Mouse (Mus musculus) layer of hippocampus, adult 2 months (tissue): Measurements from ENCODE around the gene Card11. TPM values are rescaled to one million over a fixed set of nuclear protein-coding genes. Genes with fewer than 3 reads are reported as not detected.
A peak's percentile ranks its signal among the peaks of the same experiment; 100 is the strongest.

ENCODE experiments used
- DNase-seq, 2 experiments: peaks; one replicate each; pipeline ENCODE4 v3.0.0; 2022; ENCODE audit warnings: low spot score in 2 of 2
- H3K27ac ChIP-seq: fragments of 200-600 bp; 2 replicates; pipeline ENCODE4 v1.8.1; 2022
- H3K4me3 ChIP-seq: fragments of 200-600 bp; 2 replicates; pipeline ENCODE4 v1.8.1; 2022; ENCODE audit warnings: mild to moderate bottlenecking
- CTCF ChIP-seq: fragments of 200-600 bp; conservative IDR thresholded peaks from 2 replicates; pipeline ENCODE4 v1.8.1; 2022; ENCODE audit warnings: antibody characterized with exemption, mild to moderate bottlenecking, moderate library complexity
- total RNA-seq, 2 experiments: library from RNA; stranded (reverse); gene quantifications; 2 replicates each; pipeline ENCODE4 v1.2.3; 2021

Card11 gene
- total RNA-seq, 2 experiments from 2014 or later = 0.12 TPM; not detected in 1

DNA sequence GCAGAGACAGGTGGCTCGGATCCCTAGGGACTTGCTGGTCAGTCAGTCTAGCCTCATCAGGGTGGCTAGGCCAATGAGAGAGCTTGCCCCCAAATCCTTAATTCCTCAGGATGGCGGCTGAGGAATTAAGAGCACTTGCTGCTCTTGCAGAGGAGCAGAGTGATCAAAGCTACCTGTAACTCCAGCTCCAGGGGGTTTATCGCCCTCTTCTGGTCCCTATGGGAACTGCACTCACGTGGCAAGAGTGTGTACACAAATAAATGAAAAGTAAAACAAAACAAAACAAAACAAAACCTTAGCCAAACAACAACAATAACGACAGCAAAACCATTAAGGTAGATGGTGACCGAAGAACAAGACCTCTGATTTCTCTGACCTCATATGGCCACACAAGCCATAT lies 121.7 kb downstream of the Card11 start:
- no peak for DNase-seq
- TF ChIP-seq CTCF = peak; percentile 56
- H3K4me3 ChIP-seq = no peak overlapping the region

DNA sequence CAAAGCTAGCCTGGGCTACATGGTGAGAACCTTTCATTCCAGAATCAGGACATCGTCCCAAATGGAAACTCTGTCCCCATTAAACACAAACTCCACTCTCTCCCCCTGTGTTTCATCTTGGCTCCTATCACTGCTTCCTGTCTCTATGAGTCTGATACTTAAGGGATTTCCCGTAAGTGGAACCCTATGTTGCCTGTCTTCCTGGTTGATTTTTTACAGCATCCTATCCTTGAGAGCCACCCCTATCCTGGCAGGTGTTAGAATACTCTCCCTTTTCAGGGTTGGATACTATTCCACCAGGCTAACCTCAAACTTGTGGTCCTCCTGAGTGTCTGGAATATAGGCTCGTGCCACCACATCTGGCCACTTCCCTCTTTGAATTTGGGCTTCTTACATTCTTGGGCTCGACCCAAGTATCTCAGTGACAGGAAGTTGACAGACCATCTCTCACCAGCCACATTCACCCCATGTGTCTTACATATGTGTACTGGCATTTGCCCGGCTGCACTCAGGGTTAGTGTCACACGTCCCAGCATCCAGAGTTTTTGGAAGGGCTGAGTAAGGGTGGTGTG lies 126.6 kb downstream of the Card11 start:
- TF ChIP-seq CTCF = no peak
- H3K4me3 ChIP-seq = no peak overlapping the region
- DNase-seq = no peak
- no peak overlapping the region for H3K27ac ChIP-seq

More for the DNA sequence above, 121.7 kb downstream of the Card11 start:
- no peak overlapping the region for H3K27ac ChIP-seq

GRCm38 (mm10) chr5:140873039-140873551 lies 127.3 kb downstream of the Card11 start:
- H3K4me3 ChIP-seq = no peak overlapping the region
- H3K27ac ChIP-seq = no peak overlapping the region
- no peak for DNase-seq
- TF ChIP-seq CTCF = peak; percentile 56

DNA sequence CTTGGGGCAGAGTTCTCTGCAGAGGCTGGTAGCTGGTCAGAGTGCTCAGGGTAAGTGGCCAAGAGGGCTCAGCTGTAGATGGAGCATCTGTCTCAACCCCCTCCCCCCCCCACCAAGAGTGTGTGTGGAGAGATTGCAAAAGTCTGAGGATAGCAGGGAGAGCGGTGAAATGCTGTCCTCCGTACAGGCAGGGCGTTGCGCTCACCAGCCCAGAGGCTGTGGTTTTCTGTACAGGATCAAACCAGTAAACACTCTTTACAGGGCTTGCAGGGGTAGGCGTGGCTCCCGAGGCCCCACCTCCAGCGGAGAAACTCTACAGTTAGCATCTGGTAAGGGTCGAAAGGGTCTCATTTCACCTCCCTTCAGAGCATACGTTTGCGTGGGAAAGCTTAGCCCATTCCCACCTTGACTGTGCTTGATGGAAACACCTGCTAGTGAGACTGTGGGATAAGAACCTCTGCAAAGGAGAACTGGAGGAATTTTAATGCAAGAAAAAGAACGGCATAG lies 127.8 kb downstream of the Card11 start:
- TF ChIP-seq CTCF = no peak
- no peak overlapping the region for H3K4me3 ChIP-seq
- DNase-seq = no peak
- H3K27ac ChIP-seq = no peak overlapping the region

DNA sequence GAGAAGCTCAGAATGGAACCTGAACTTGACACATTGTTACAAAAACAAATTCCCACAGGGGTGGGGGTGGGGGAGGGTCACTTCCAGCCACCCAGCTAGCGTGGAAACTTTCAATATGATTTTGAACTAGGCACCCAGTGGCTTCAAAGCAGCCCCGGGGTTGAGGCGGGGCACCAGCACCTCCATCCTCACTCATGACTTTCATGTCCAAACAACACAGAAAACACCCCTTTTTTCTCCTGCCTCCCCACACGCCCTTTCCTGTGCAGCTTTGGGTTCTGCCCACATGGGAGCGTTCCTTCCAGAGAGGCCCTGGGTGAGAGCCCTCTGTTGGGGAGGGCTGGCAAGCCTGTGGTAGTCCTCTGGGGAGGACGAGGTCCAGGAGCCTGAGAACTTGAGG lies 129.1 kb downstream of the Card11 start:
- no peak overlapping the region for H3K4me3 ChIP-seq
- H3K27ac ChIP-seq = no peak overlapping the region
- DNase-seq = no peak
- no peak for TF ChIP-seq CTCF

DNA sequence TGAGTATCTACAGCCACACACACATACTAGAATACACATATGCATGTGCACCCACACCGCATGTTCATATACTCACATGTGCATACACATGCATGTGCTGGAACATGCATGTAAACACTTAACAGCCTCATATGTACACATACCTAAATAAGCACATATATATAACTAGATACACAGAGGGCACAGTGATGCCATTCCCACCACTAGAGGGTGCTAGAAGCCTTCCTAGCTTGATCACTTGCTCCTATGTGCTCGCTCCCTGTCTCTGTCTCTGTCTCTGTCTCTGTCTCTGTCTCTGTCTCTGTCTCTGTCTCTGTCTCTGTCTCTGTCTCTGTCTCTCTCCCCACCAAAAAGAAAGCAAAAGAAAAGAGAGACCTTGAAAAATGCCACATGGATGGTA lies 131.3 kb downstream of the Card11 start:
- TF ChIP-seq CTCF = peak; percentile 87
- H3K4me3 ChIP-seq = no peak overlapping the region
- peak; percentile 51 to 75 for DNase-seq
- H3K27ac ChIP-seq = no peak overlapping the region

- peak; percentile 54 for TF ChIP-seq CTCF
- DNase-seq = no peak
- no peak overlapping the region for H3K4me3 ChIP-seq
- H3K27ac ChIP-seq = no peak overlapping the region
Observed at GRCm38 (mm10) chr5:140859730-140860129, 140.7 kb downstream of the Card11 start.

- peak; percentile 59 for TF ChIP-seq CTCF
Observed at GRCm38 (mm10) chr5:140858335-140858734, 142.0 kb downstream of the Card11 start.

DNA sequence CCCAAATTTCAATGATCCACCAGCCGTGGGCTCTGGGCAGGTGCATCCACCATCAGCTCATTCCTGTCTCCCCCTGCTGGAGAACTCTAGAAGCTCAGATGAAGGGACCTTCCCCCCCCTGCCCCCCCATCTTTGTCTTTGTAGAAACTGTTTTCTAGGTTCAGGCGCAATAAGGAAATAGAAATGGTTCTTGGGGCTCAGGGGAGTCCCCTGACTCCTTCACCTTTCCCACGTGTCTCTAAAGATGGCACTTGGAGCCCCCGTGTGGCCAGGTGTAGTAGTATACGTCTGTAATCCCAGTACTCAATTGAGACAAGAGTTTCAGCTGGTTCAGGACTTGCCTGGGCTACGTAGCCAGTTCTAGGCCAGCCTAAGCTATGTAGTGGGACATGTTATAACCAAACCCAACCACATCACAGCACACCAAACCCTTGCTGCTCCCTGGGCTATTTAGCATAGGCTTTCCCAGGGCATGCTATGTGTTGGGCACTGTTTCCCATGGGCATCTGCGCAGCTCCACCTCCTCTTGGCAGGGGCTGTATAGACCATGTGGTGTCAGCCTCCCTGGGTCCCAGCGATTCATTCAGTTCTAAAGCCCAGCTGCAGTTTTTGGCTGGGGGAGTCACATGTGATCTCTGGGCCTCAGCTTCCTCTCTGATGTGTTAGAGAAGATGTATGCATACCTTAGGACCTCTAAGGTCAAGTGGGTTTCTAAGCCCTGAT lies 142.8 kb downstream of the Card11 start:
- Histone ChIP-seq H3K27ac (no peak overlapping the region), H3K4me3 (no peak overlapping the region)
- TF ChIP-seq CTCF = peak; percentile 66
- DNase-seq = no peak

More at GRCm38 (mm10) chr5:140858335-140858734, 142.0 kb downstream of the Card11 start:
- H3K4me3 ChIP-seq = no peak overlapping the region
- H3K27ac ChIP-seq = no peak overlapping the region
- DNase-seq = no peak

- no peak for DNase-seq
- Histone ChIP-seq H3K4me3 (no peak overlapping the region), H3K27ac (no peak overlapping the region)
- no peak for TF ChIP-seq CTCF
Observed at GRCm38 (mm10) chr5:140855909-140856530, 144.4 kb downstream of the Card11 start.

- Histone ChIP-seq H3K27ac (no peak overlapping the region), H3K4me3 (no peak overlapping the region)
- TF ChIP-seq CTCF = no peak
- no peak for DNase-seq
Observed at GRCm38 (mm10) chr5:140854700-140855099, 145.7 kb downstream of the Card11 start.

GRCm38 (mm10) chr5:140853723-140854122 lies 146.7 kb downstream of the Card11 start:
- no peak overlapping the region for H3K4me3 ChIP-seq
- no peak overlapping the region for H3K27ac ChIP-seq
- DNase-seq = no peak
- no peak for TF ChIP-seq CTCF

GRCm38 (mm10) chr5:140852435-140852996 lies 147.9 kb downstream of the Card11 start:
- no peak for DNase-seq
- no peak overlapping the region for H3K4me3 ChIP-seq
- TF ChIP-seq CTCF = no peak
- H3K27ac ChIP-seq = no peak overlapping the region
